Mouse (Mus musculus): ENCODE measurements around the gene Eif4h.

Gene Eif4h

GRCm38 (mm10) chr5:134607121-134607520, 32.2 kb downstream of the Eif4h start:
- DNase-seq (ENCODE audit: low read depth, low spot score) = no peak

GRCm38 (mm10) chr5:134606314-134606713, 33.0 kb downstream of the Eif4h start:
- DNase-seq (ENCODE audit: low read depth, low spot score) = no peak

- DNase-seq (ENCODE audit: low read depth, low spot score) = no peak
Observed at GRCm38 (mm10) chr5:134604376-134604775, 34.9 kb downstream of the Eif4h start.

GRCm38 (mm10) chr5:134597711-134598110, 41.6 kb downstream of the Eif4h start:
- no peak for DNase-seq (ENCODE audit: low read depth, low spot score)

- no peak for DNase-seq (ENCODE audit: low read depth, low spot score)
Observed at GRCm38 (mm10) chr5:134593093-134593492, 46.2 kb downstream of the Eif4h start.

GRCm38 (mm10) chr5:134592026-134592581, 47.2 kb downstream of the Eif4h start:
- no peak for DNase-seq (ENCODE audit: low read depth, low spot score)

- no peak for DNase-seq (ENCODE audit: low read depth, low spot score)
Observed at GRCm38 (mm10) chr5:134589900-134590299, 49.4 kb downstream of the Eif4h start.

- no peak for DNase-seq (ENCODE audit: low read depth, low spot score)
Observed at GRCm38 (mm10) chr5:134584798-134585197, 54.5 kb downstream of the Eif4h start.

- DNase-seq (ENCODE audit: low read depth, low spot score) = no peak
Observed at GRCm38 (mm10) chr5:134583884-134584213, 55.4 kb downstream of the Eif4h start.

GRCm38 (mm10) chr5:134583006-134583883, 56.0 kb downstream of the Eif4h start:
- no peak for DNase-seq (ENCODE audit: low read depth, low spot score)

GRCm38 (mm10) chr5:134582221-134582907, 56.9 kb downstream of the Eif4h start:
- peak; percentile 95 for DNase-seq (ENCODE audit: low read depth, low spot score)

GRCm38 (mm10) chr5:134581146-134581545, 58.1 kb downstream of the Eif4h start, which contains the start of gene Rfc2:
TSS of gene Rfc2 (plus strand) at chr5:134581366.
- no peak for DNase-seq (ENCODE audit: low read depth, low spot score)

- no peak for DNase-seq (ENCODE audit: low read depth, low spot score)
Observed at GRCm38 (mm10) chr5:134579135-134579534, 60.2 kb downstream of the Eif4h start.

GRCm38 (mm10) chr5:134577534-134577933, 61.8 kb downstream of the Eif4h start:
- DNase-seq (ENCODE audit: low read depth, low spot score) = no peak

GRCm38 (mm10) chr5:134576517-134577220, 62.6 kb downstream of the Eif4h start:
- no peak for DNase-seq (ENCODE audit: low read depth, low spot score)

- DNase-seq (ENCODE audit: low read depth, low spot score) = no peak
Observed at GRCm38 (mm10) chr5:134575833-134576232, 63.5 kb downstream of the Eif4h start.

- DNase-seq (ENCODE audit: low read depth, low spot score) = no peak
Observed at GRCm38 (mm10) chr5:134572508-134573214, 66.6 kb downstream of the Eif4h start.

- DNase-seq (ENCODE audit: low read depth, low spot score) = peak; percentile 46
Observed at GRCm38 (mm10) chr5:134571730-134572507, 67.4 kb downstream of the Eif4h start.

Measured in retina, adult 2 months (tissue).